Mouse (Mus musculus): Measurements from ENCODE around the gene Sike1. TPM values are rescaled to one million over a fixed set of nuclear protein-coding genes. Genes with fewer than 3 reads are reported as not detected.

The Sike1 gene
- 13.9 and 17.7 TPM in 2 replicates for polyA plus RNA-seq (2012; rRNA removed)

GRCm38 (mm10) chr3:102995605-102996321, at the start of gene Sike1:
Sike1 (plus strand) TSS chr3:102995708.
- peak; percentile 92 for DNase-seq (ENCODE audit: low read depth, low spot score)
- WGBS: under 1% methylated on average over 60 of the region's 60 CpGs

GRCm38 (mm10) chr3:102946312-102946711, 49.2 kb upstream of the Sike1 start:
- no peak for DNase-seq (ENCODE audit: low read depth, low spot score)
- 42% methylated on average over 3 of the region's 3 CpGs for WGBS

DNA sequence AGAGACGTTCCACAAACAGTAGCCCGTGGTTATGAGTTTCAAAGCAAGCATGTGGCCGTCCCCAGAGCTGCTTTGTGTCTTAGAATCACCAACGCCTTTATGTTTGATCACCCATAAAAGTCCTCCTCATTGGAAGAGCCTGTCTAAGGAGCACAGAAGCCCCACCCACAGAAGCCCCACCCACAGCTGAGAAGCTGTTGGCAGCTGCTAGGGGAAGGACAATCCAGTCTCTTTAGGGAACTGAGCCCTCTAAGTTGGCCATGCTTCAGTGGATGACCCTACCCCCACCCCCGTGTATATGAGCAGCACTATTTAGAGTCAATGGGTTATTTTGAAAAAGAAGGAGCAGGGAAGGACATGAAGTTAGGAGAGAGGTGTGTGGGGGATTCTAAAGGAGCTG, 48.6 kb upstream of the Sike1 start:
- DNase-seq (ENCODE audit: low read depth, low spot score): peak; percentile 53

DNA sequence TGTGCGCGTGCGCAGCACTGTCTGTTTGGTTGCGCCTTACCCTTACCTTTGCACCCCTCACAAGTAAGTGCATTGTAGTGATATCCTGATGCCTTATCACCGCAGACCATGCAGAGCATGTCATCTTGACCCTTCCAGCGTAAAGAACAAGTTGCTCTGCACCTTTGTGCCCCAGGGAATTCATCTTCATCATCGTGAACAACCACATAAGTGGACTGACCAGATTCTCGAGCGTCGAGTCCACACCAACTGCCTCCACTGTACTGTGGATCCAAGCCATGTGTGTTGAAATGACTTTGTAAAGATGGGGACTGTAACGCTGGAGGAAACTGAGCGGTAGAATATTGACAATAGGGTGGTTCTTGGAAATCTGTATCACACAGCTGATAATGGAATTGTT, 41.0 kb upstream of the Sike1 start:
- DNase-seq (ENCODE audit: low read depth, low spot score): no peak
- 93% methylated on average over 12 of the region's 12 CpGs for WGBS

More for the DNA sequence above, 48.6 kb upstream of the Sike1 start:
- WGBS: 15% methylated on average over 5 of the region's 5 CpGs

DNA sequence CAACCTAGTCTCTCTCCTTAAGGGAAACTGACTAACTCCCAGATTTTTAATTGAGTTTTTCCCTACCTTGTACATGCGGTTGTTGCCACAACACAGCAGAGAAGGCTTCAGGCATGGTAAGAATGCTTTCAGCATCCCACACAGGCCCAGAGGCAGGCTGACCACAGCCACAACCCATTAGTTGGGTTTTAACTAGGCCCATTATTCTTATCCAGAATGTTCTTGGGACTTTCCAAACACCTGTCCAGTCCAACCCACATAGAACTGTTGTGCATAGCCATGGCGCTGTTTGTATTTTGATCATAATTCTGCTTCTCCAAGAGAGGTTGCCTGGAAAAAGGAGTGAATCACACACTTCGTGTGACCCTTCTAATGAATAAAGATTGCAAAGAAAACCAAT, 40.4 kb upstream of the Sike1 start:
- WGBS: 65% methylated on average over 3 of the region's 3 CpGs
- DNase-seq (ENCODE audit: low read depth, low spot score): no peak

DNA sequence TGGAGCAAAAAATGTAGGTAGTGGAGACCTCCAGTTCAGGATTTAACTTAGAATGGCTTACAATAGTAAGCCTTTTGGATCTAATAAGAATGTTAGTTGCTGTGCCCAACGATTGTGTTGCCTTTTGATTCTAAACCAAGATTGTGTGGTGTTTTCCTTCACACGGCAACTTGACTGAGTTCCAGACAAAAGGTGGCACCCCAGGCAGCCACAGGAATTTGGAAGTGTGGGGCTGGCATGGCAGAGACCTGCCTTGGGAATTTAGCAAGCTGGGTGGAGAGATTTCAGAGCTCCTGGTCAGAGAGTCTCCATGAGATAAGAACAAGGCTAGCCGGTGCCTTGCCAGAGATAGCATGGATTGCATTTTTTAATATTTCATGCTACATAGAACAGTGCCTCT, 39.9 kb upstream of the Sike1 start:
- 37% methylated on average over 3 of the region's 3 CpGs for WGBS
- DNase-seq (ENCODE audit: low read depth, low spot score): no peak

- 51% methylated on average over 3 of the region's 3 CpGs for WGBS
- no peak for DNase-seq (ENCODE audit: low read depth, low spot score)
Measured at GRCm38 (mm10) chr3:102964033-102964432, 31.5 kb upstream of the Sike1 start, which contains the start of gene Nr1h5. Nr1h5 (minus strand) TSS chr3:102964133.

DNA sequence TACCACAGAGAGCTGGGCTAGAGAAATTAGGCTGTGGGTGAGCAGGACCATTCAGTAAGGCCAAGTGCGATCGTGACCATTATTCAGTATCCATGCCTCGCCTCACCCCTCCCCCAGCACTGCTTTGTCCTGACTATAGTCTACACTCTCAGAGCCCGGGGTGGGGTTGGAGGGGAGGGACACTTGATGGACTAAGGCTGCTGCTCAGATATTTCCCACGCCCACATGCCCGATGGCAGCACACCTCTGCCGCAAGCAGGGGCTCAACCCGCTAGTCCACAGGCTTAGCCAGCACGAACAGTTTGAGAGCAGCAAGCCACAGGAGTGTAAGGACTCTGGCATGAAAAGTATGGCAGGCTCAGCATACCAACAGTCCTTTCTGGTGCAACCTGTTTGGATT, 25.4 kb upstream of the Sike1 start:
- DNase-seq (ENCODE audit: low read depth, low spot score): no peak
- 59% methylated on average over 9 of the region's 9 CpGs for whole genome bisulfite sequencing

GRCm38 (mm10) chr3:102970508-102970907, 25.0 kb upstream of the Sike1 start:
- 62% methylated on average over 3 of the region's 3 CpGs for WGBS
- no peak for DNase-seq (ENCODE audit: low read depth, low spot score)

GRCm38 (mm10) chr3:102976906-102977305, 18.6 kb upstream of the Sike1 start:
- no peak for DNase-seq (ENCODE audit: low read depth, low spot score)
- WGBS: 40% methylated on average over 4 of the region's 4 CpGs

GRCm38 (mm10) chr3:102979550-102980348, 15.8 kb upstream of the Sike1 start:
- no peak for DNase-seq (ENCODE audit: low read depth, low spot score)
- WGBS: 61% methylated on average over 10 of the region's 10 CpGs

- DNase-seq (ENCODE audit: low read depth, low spot score): no peak
- whole genome bisulfite sequencing: 69% methylated on average over 3 of the region's 3 CpGs
Measured at GRCm38 (mm10) chr3:102980349-102980736, 15.2 kb upstream of the Sike1 start.

DNA sequence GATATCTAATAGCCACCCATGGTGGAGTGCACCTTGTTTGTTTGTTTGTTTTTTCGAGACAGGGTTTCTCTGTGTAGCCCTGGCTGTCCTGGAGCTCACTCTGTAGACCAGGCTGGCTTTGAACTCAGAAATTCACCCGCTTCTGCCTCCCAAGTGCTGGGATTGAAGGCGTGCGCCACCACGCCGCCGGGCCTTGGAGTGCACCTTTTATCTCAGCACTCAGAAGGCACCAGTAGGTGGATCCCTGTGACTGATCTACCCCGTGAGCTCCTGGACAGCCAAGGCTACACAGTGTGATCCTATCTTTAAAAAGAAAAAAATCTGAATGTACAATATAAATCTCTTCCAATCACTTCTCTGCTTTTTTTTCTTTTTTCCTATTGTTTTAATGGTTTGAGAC, 4.5 kb upstream of the Sike1 start:
- DNase-seq (ENCODE audit: low read depth, low spot score): no peak
- WGBS: 85% methylated on average over 8 of the region's 8 CpGs

GRCm38 (mm10) chr3:102992936-102993335, 2.6 kb upstream of the Sike1 start:
- no peak for DNase-seq (ENCODE audit: low read depth, low spot score)
- WGBS: 10% methylated on average over 3 of the region's 3 CpGs

- WGBS: 32% methylated on average over 7 of the region's 7 CpGs
- DNase-seq (ENCODE audit: low read depth, low spot score): no peak
Measured at GRCm38 (mm10) chr3:102995233-102995604, 289 bp upstream of the Sike1 start.

- no peak for DNase-seq (ENCODE audit: low read depth, low spot score)
- 18% methylated on average over 10 of the region's 10 CpGs for WGBS
Measured at GRCm38 (mm10) chr3:102997036-102997435, 1.5 kb downstream of the Sike1 start.

- 19% methylated on average over 3 of the region's 3 CpGs for WGBS
- DNase-seq (ENCODE audit: low read depth, low spot score): peak; percentile 70
Measured at GRCm38 (mm10) chr3:102997591-102997990, 2.1 kb downstream of the Sike1 start.

- no peak for DNase-seq (ENCODE audit: low read depth, low spot score)
- 94% methylated on average over 7 of the region's 7 CpGs for WGBS
Measured at GRCm38 (mm10) chr3:103001595-103001994, 6.1 kb downstream of the Sike1 start.

DNA sequence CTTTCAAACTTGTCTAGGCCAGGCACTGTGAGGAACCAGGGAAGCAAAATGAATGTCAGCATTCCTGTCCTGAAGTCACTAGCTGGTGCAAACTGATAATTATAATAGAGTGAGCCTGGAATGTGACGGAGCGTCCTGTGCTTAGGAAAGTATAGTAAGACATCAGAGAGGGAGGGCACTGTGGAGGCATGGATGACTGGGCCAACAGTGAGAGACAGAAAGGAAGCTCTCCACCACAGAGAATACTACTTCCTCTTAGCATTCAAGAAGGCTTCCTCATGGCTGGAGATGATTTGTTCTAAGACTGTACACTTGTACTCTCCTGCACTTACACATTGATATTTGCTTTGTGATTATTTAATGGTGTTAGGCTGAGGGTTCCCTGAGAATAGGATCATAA, 21.8 kb downstream of the Sike1 start:
- DNase-seq (ENCODE audit: low read depth, low spot score): no peak
- 83% methylated on average over 2 of the region's 2 CpGs for WGBS

DNA sequence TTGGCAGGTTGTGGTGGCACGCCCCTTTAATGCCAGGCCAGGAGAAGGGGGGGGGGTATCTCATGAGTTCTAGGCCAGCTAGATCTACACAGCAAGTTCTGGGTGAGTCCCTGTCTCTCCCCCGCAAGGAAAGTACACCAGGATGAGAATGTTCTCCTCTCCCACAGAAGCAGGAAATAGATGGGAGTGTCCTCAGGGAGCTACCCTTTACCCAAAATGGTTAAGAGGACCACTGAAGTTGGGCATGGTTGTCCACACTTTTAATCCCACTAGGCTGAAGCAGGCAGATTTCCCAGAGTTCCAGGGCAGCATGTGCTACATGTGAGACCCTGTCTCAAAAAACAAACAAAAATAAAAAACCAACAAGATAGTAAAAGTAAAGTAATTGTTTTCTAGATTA, 24.0 kb downstream of the Sike1 start:
- DNase-seq (ENCODE audit: low read depth, low spot score): no peak
- 40% methylated on average over 2 of the region's 2 CpGs for WGBS

Measured in large intestine, adult 2 months (tissue).